Mouse (Mus musculus) spleen, postnatal 36 days (tissue): ENCODE results near the gene Hnrnpul1.

Source experiments
- DNase-seq, 2 experiments: peaks; one replicate each; pipeline ENCODE4 v3.0.0; 2022; ENCODE audit warnings: low spot score in 2 of 2, mixed read lengths in 1 of 2

The Hnrnpul1 gene

GRCm38 (mm10) chr7:25719761-25720610 lies 34.6 kb downstream of the Hnrnpul1 start:
- DNase-seq, result peak; percentile 38 to 48

- peak; percentile 92 to 95 for DNase-seq
Measured at GRCm38 (mm10) chr7:25718788-25719417, 35.7 kb downstream of the Hnrnpul1 start, which contains the start of gene Ccdc97. Ccdc97 (minus strand) TSS chr7:25719088.

- DNase-seq, result no peak
Measured at GRCm38 (mm10) chr7:25717478-25717877, 37.1 kb downstream of the Hnrnpul1 start.

GRCm38 (mm10) chr7:25715731-25716271 lies 38.8 kb downstream of the Hnrnpul1 start:
- DNase-seq, result no peak

GRCm38 (mm10) chr7:25714581-25714980 lies 40.0 kb downstream of the Hnrnpul1 start:
- no peak for DNase-seq

- no peak for DNase-seq
Measured at GRCm38 (mm10) chr7:25712801-25713200, 41.8 kb downstream of the Hnrnpul1 start.

GRCm38 (mm10) chr7:25711731-25712197 lies 42.8 kb downstream of the Hnrnpul1 start:
- peak in 1 of 2 experiments; percentile 20 for DNase-seq

GRCm38 (mm10) chr7:25711165-25711564 lies 43.4 kb downstream of the Hnrnpul1 start:
- peak in 1 of 2 experiments; percentile 30 for DNase-seq

GRCm38 (mm10) chr7:25710519-25711130 lies 43.9 kb downstream of the Hnrnpul1 start:
- DNase-seq, result peak in 1 of 2 experiments; percentile 9

GRCm38 (mm10) chr7:25709961-25710360 lies 44.6 kb downstream of the Hnrnpul1 start:
- DNase-seq, result no peak

GRCm38 (mm10) chr7:25707581-25708292 lies 46.8 kb downstream of the Hnrnpul1 start:
- peak in 1 of 2 experiments; percentile 55 for DNase-seq

- peak; percentile 57 to 65 for DNase-seq
Measured at GRCm38 (mm10) chr7:25706578-25707170, 47.9 kb downstream of the Hnrnpul1 start.

GRCm38 (mm10) chr7:25705801-25706251 lies 48.7 kb downstream of the Hnrnpul1 start:
- no peak for DNase-seq

- no peak for DNase-seq
Measured at GRCm38 (mm10) chr7:25704716-25705364, 49.7 kb downstream of the Hnrnpul1 start.

GRCm38 (mm10) chr7:25703793-25704494 lies 50.6 kb downstream of the Hnrnpul1 start:
- no peak for DNase-seq

- no peak for DNase-seq
Measured at GRCm38 (mm10) chr7:25702350-25702749, 52.2 kb downstream of the Hnrnpul1 start.

GRCm38 (mm10) chr7:25700732-25701131 lies 53.8 kb downstream of the Hnrnpul1 start:
- DNase-seq, result no peak

- DNase-seq, result no peak
Measured at GRCm38 (mm10) chr7:25699851-25700250, 54.7 kb downstream of the Hnrnpul1 start.

GRCm38 (mm10) chr7:25694104-25694503 lies 60.5 kb downstream of the Hnrnpul1 start:
- DNase-seq, result no peak

- no peak for DNase-seq
Measured at GRCm38 (mm10) chr7:25690051-25690450, 64.5 kb downstream of the Hnrnpul1 start.
